Mouse (Mus musculus): Measurements from ENCODE around the gene Gpr158.

- TF ChIP-seq CTCF (IDR thresholded peaks at IDR 0.05; ENCODE audit: low read depth) (no peak), EP300 (IDR thresholded peaks at IDR 0.05; ENCODE audit: low read depth) (no peak)
Observed at GRCm38 (mm10) chr2:21405617-21406016, 38.3 kb downstream of the Gpr158 start.

Data from liver, postnatal 0 days (tissue).